Mouse (Mus musculus): Measurements from ENCODE around the gene Sorcs3. TPM values are rescaled to one million over a fixed set of nuclear protein-coding genes. Genes with fewer than 3 reads are reported as not detected.

Gene Sorcs3
- total RNA-seq, 2 experiments from 2014 or later = 41.1 to 41.7 TPM

DNA sequence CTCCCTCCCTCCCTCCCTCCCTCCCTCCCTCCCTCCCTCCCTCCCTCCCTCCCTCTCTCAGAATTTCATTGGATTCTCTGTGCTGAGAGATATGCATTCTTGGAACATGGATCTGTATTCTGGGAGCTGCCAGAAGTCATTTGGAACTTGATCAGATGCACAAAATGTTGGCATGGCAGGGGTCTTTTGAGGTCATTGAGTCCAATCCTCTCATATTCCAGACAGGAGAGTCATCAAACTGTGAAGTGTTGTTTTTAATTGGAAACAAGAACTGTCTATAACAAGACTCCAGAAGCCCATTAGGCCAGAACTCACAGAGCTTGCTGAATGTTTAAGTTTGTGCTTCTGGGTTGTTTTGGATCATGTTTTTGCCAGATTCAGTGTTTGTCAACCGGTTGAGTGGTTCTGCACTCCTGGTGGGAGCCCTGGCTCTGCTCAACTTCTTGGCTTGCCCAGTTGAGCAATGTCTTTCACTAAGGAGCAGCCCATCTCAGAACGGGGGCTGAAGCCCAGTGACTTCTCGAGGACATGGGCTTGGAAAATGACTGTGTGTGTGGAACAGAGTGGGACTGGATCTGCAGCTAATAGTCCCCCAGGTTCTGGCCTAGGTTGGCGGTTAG is 264.1 kb downstream of the Sorcs3 start:
- intact Hi-C loops (cut with DNase I) = no loop called here
- DNase-seq (ENCODE audit: low spot score in 2 of 2) = no peak

GRCm38 (mm10) chr19:48471927-48472326 is 266.1 kb downstream of the Sorcs3 start:
- intact Hi-C loops (cut with DNase I) = no loop called here
- no peak for DNase-seq (ENCODE audit: low spot score in 2 of 2)

- DNase-seq (ENCODE audit: low spot score in 2 of 2) = no peak
- intact Hi-C loops (cut with DNase I) = no loop called here
These were observed 270.1 kb downstream of the Sorcs3 start for GRCm38 (mm10) chr19:48475784-48476410.

GRCm38 (mm10) chr19:48478864-48479263 is 273.0 kb downstream of the Sorcs3 start:
- no peak for DNase-seq (ENCODE audit: low spot score in 2 of 2)
- intact Hi-C loops (cut with DNase I) = no loop called here

- peak in 1 of 2 experiments; percentile 21 for DNase-seq (ENCODE audit: low spot score in 2 of 2)
- intact Hi-C loops (cut with DNase I) = no loop called here
These were observed 277.1 kb downstream of the Sorcs3 start for GRCm38 (mm10) chr19:48482946-48483345.

DNA sequence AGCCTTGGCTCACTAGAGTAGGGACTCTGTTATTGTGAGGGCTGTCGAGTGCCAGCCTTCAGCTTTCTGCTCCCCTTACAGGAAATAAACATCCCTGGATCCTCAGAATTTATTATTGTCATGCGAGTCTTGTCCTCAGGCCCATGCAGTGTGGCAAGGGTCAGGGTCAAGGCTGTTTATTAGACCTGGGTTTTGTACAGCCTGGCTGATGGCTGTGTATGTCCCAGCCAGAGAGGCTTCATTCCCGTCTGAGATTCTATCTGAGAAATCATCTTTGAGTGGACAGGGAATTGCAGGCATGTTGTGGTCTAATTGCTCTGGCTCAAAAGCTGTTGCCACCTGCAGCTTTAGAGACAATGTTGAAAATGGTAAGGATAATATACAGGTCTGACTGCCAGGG is 285.3 kb downstream of the Sorcs3 start:
- DNase-seq (ENCODE audit: low spot score in 2 of 2) = no peak
- intact Hi-C loops (cut with DNase I) = no loop called here

GRCm38 (mm10) chr19:48503896-48504620 is 298.2 kb downstream of the Sorcs3 start:
- DNase-seq (ENCODE audit: low spot score in 2 of 2) = no peak
- intact Hi-C loops (cut with DNase I) = no loop called here

DNA sequence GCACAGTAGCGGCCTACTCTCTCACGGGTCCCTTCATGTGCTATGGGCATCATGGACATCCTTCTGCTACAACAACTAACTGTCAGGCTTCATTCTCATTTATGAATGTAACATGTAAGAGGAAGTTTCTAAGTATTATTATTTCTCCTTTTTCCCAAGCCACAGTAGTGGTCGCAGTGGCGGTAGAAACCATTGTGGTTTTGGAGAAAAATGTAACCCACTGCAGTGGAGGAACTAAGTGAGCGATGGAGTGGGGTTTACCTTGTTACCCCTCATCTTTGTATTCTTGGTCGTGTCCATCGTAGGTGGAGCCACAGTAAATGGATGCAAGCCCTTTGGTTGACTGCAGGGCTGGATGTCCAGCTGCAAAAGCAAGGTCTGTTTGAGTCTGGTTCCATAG is 318.0 kb downstream of the Sorcs3 start:
- no peak for DNase-seq (ENCODE audit: low spot score in 2 of 2)
- intact Hi-C loops (cut with DNase I) = no loop called here

DNA sequence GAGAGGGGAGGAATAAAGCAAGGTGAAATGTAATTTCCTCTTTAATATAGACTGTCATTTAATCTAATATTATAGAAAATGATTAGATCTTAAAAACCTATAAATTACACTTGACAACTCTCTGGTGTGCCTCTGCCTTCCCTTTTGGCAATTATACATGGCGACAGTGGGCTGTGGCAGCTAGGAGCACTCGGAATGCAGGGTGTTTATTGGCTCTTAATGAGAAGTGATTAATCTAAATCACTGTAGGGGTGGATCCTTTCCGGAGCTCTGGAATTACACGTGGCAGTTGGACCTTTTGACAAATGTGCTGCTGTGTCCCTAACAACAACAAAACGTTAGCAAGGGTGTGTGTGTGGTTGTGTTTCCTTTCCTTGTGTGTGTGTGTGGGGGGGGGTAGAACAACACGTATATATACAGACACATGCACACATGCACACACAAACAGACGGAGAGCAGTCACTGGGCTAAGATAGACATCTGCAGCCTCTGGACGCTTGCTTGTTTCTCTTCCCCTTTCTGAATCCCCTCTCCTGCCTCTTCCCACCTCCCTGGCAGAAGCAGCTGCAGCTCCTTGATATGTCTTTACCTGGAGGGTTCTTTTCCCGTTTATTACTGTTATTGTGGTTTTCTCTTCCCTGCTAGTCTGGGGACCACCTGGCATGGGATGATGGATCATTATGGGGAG is 318.8 kb downstream of the Sorcs3 start:
- DNase-seq (ENCODE audit: low spot score in 2 of 2) = no peak
- intact Hi-C loops (cut with DNase I) = no loop called here

- intact Hi-C loops (cut with DNase I) = no loop called here
- no peak for DNase-seq (ENCODE audit: low spot score in 2 of 2)
These were observed 327.8 kb downstream of the Sorcs3 start for GRCm38 (mm10) chr19:48533582-48533981.

DNA sequence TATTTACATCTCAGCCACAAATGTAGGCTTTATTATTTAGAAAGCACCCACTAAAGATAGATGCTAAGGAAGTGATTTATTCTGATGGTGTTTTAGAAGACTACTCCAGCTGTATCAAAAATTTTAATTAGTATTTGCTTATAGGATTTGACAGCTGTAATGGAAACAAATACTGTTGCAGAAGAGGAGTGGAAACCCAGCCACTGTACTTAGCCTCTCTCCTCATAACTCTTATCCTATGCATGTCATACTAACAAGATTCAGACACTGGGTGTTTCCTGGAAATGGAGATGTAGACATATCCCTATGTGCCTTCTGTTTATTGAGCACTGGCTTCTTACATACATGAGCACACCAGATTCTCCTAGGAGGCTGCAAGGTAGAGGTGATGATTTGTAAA is 338.5 kb downstream of the Sorcs3 start:
- no peak for DNase-seq (ENCODE audit: low spot score in 2 of 2)
- intact Hi-C loops (cut with DNase I) = no loop called here

DNA sequence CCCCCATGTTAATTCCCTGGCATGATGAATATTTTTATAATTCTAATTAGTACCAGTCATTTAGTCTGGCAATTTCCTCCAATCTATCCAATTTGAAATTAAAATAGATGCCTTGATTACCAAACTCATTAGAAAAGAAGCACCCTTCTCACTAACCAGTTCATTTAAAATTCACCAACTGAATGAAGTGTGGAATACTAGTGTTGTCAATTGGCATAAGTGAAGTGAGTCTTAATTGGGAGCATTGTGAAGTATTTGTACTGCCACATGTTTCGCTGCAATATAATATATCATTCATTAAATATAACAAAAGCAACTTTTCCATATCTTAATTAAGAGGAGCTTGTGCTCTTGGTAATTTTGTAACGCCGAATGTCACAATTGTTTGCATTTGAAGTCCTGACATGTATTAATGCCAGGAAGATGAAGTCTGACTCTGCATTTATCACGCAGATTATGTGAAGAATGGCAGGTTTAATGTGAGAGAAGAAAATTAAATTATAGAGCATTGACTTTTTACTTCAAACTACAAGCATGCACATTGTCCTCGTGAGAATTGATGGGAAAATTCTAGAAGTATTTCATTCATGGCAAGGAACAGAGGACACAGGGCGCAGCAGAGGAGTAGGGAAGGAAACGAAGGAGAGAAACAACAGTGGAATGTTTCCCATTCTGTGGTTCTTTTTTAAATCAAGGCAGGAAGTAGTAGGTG is 339.8 kb downstream of the Sorcs3 start:
- no peak for DNase-seq (ENCODE audit: low spot score in 2 of 2)

GRCm38 (mm10) chr19:48546133-48546448 is 340.3 kb downstream of the Sorcs3 start:
- intact Hi-C loops (cut with DNase I) = no loop called here
- peak; percentile 49 to 83 for DNase-seq (ENCODE audit: low spot score in 2 of 2)

More for the DNA sequence above, 339.8 kb downstream of the Sorcs3 start:
- intact Hi-C loops (cut with DNase I) = no loop called here

DNA sequence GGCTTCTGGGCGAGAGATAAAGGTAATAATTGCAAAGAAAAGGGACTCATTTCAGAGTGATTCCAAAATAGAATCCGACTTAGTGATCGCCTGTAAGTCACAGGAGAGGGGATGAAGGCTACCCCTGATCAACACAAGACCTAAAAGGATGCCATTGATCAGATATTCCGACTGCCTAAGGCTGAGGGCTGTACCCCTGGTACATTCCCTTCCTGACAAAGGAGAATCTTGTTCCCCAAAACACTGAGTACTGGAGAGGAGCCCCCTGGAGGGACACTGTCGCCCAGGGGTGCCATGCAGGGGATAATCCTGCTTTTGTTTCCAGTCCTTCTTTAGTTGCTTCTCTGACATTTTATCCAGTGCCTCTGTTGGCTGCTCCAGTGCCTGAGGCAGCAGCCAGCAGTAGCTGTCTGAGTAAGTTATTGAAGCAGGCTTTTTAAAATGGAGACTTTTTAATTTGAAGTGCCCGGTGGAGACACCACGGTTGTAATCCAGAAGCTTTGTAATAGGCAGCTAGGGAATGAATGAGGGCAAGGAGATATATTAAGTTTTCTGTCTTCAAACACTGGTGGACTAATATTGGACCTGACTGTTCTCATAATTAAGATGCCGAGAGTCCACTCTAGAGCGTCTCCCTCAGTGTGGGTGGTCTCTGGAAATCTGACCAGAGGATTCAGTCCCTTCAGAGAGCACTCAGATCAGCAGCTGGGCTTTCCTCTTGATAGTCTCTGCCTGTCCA is 342.5 kb downstream of the Sorcs3 start:
- intact Hi-C loops (cut with DNase I) = no loop called here
- no peak for DNase-seq (ENCODE audit: low spot score in 2 of 2)

GRCm38 (mm10) chr19:48559432-48559831 is 353.6 kb downstream of the Sorcs3 start:
- DNase-seq (ENCODE audit: low spot score in 2 of 2) = no peak
- intact Hi-C loops (cut with DNase I) = no loop called here

DNA sequence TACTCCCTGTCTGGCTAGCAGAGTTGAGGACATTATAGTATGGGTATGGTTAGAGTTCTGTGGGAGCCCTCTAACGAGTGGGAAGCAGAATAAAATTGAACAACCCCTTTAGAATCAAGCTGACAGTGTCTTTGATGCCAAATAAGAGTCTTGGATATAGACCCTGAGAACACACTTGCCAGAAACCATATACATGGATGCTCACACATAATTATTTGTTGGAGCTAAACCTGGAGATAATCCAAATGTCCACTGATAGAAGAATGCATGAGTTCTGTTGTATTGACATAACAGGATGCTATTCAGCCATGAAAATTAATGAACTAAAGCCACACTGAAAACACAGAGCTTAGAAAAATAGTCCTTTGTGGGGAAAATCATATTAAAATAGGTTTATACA is 369.9 kb downstream of the Sorcs3 start:
- intact Hi-C loops (cut with DNase I) = no loop called here
- DNase-seq (ENCODE audit: low spot score in 2 of 2) = no peak

DNA sequence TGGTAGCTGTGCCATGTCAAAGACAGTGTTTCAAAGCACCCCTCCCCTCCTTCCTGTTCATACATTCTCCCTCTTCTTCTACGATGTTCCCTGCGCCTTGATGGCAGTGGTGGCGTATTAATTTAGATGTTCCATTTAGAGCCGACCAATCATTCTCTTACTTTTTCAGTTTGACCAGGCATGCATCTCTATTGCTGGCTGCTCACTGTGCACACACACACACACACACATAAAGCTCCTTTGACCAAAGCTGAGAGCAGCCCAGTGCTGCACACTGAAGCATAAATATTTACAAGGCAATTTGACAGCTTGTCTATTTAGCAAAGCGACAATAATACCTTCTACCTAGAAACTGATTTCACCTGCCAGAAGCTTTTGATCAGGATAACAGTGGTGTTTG is 371.3 kb downstream of the Sorcs3 start:
- intact Hi-C loops (cut with DNase I) = no loop called here
- DNase-seq (ENCODE audit: low spot score in 2 of 2) = no peak

DNA sequence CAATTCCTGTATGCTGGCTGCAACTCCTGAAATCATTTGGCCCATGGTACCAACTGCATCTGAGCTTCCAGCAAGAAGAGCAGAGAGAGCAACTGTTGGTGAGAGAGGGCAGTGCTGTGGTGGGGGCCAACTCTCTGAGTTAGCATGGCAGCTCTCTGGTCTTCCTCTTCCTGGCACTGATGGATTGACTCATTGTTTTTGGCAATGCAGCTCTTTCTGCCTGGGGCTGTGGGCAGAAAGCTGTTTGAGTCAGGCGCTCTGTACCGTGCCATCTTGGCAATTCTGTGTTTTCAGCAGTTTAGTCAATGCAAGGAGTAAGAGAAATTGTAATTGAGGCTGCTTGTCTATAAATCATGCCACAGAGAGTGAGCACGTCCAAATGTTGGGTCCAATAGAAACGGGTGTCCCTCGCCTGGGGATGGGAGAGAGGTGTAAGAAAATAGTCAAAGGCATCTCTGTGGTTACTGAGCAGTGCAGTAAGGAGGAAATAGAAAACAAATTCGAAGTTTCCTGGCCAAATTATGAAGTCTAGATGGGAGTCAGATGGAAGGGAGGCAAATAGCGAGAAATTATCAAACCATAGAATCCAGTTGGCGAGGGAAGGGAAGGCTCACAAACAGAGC is 379.2 kb downstream of the Sorcs3 start:
- DNase-seq (ENCODE audit: low spot score in 2 of 2) = peak; percentile 8 to 60
- intact Hi-C loops (cut with DNase I) = no loop called here

DNA sequence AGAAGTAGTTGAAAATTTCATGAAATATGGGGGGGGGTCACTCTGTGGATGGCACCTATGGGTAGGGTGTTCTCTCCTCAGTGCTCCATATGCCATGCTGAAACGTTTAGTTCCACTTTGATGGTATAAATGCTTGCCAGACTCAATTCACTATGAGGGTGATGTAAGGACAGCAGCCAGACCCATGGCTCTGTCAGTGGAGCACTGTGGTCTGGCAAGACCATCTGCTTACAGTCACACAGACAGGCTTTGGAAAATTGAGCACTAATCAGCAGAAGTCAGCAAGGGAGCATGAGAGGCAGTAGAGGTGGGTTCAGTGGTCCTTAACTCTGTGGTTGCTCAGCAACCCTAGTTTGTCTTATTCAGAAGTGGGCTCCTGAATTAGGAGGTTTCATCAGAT is 411.1 kb downstream of the Sorcs3 start:
- DNase-seq (ENCODE audit: low spot score in 2 of 2) = no peak

More for the DNA sequence above, 411.1 kb downstream of the Sorcs3 start:
- intact Hi-C loops (cut with DNase I) = no loop called here
